Mouse (Mus musculus) heart, adult 2 months (tissue): ENCODE measurements around the gene Ptges2. TPM values are rescaled to one million over a fixed set of nuclear protein-coding genes. Genes with fewer than 3 reads are reported as not detected.
"Not testable (repeated sequence)": the region's sequence is repeated elsewhere in the genome, so short reads cannot be mapped to it uniquely, and the experiment has no call there.

Experiments used
- DNase-seq, 2 experiments: peaks; one replicate each; pipeline ENCODE4 v3.0.0; 2021
- H3K27ac ChIP-seq: fragments of 200-600 bp; 2 replicates; pipeline ENCODE4 v1.8.1; 2022
- H3K27me3 ChIP-seq: fragments of 200-500 bp; 2 replicates; pipeline ENCODE4 v1.6.1; 2012; ENCODE audit warnings: mild to moderate bottlenecking, low read length, inconsistent platforms, mixed read lengths; ENCODE audit not compliant: control insufficient read depth, insufficient read depth
- H3K36me3 ChIP-seq: fragments of 200-500 bp; 2 replicates; pipeline ENCODE4 v1.6.1; 2012; ENCODE audit warnings: low read length, inconsistent platforms; ENCODE audit not compliant: control insufficient read depth, insufficient read depth
- H3K4me1 ChIP-seq: fragments of 200-500 bp; 2 replicates; pipeline ENCODE4 v1.6.1; 2011; ENCODE audit warnings: low read length; ENCODE audit not compliant: control insufficient read depth, insufficient read depth
- H3K4me3 ChIP-seq: fragments of 200-600 bp; 2 replicates; pipeline ENCODE4 v1.8.1; 2022
- H3K79me2 ChIP-seq: fragments of 200-500 bp; replicated peaks from 2 replicates; pipeline ENCODE4 v1.6.1; 2012; ENCODE audit warnings: mild to moderate bottlenecking, inconsistent platforms, low read length, moderate library complexity, mixed read lengths; ENCODE audit not compliant: control insufficient read depth, insufficient read depth
- H3K9ac ChIP-seq: fragments of 200-500 bp; 2 replicates; pipeline ENCODE4 v1.6.1; 2012; ENCODE audit warnings: low read depth, mild to moderate bottlenecking, control low read depth, inconsistent platforms, low read length, mixed read lengths
- CTCF ChIP-seq: fragments of 200-600 bp; IDR thresholded peaks from 2 replicates; pipeline ENCODE4 v1.8.1; 2022; ENCODE audit warnings: antibody characterized with exemption, mild to moderate bottlenecking, moderate library complexity
- EP300 ChIP-seq: fragments of 200-500 bp; IDR thresholded peaks from 2 replicates; pipeline ENCODE4 v1.6.1; 2011; ENCODE audit warnings: low read depth, low read length, control low read depth; ENCODE audit not compliant: insufficient read depth
- POLR2A ChIP-seq: fragments of 200-500 bp; IDR thresholded peaks from 2 replicates; pipeline ENCODE4 v1.6.1; 2011; ENCODE audit warnings: mild to moderate bottlenecking, low read depth, low read length, control low read depth; ENCODE audit not compliant: insufficient read depth
- WGBS: fragments of 180-500 bp; shearing (Covaris S2); methylation state at CpG from one replicate; pipeline ENCODE4 v1.1.7; 2018; 5-methylcytosine and 5-hydroxymethylcytosine counted together
- intact Hi-C: fragments of 180-260 bp; cut with DNase I; formaldehyde crosslinking; loops from one replicate; pipeline ENCODE4 v1.15.1; 2025
- polyA plus RNA-seq: library from polyadenylated mRNA; depleted of rRNA; stranded (reverse); fragments of >200 nt; gene quantifications from 2 replicates; pipeline ENCODE4 v1.2.3, GENCODE M21; 2012
- total RNA-seq, 2 experiments: library from RNA; stranded (reverse); gene quantifications; 2 replicates each; pipeline ENCODE4 v1.2.3; 2021

The Ptges2 gene
- total and polyA plus RNA-seq, 3 experiments, result 58.6 to 68.8 (median 68.2) TPM

- H3K4me1 ChIP-seq, result peaks cover 1% of the 10 kb centered on the region; the same call in 1 of the 2 replicates
- no peak overlapping the region for H3K27ac ChIP-seq
- H3K79me2 ChIP-seq, result no peaks in the 10 kb centered on the region
- TF ChIP-seq POLR2A, result no peak
- H3K27me3 ChIP-seq, result peaks cover 4% of the 10 kb centered on the region
- no peaks in the 10 kb centered on the region for H3K36me3 ChIP-seq
- H3K4me3 ChIP-seq, result no peak overlapping the region
- DNase-seq, result no peak
- intact Hi-C loops, result no loop called here
- 66% methylated on average over 3 of the region's 3 CpGs for WGBS
- no peak overlapping the region for H3K9ac ChIP-seq
Measured at GRCm38 (mm10) chr2:32357710-32358109, 38.0 kb upstream of the Ptges2 start.

- Histone ChIP-seq H3K36me3 (no peaks in the 10 kb centered on the region), H3K4me1 (peaks cover 1% of the 10 kb centered on the region; the same call in 1 of the 2 replicates), H3K9ac (no peak overlapping the region), H3K4me3 (no peak overlapping the region), H3K79me2 (no peaks in the 10 kb centered on the region), H3K27ac (no peak overlapping the region), H3K27me3 (no peaks in the 10 kb centered on the region)
- no peak for DNase-seq
- intact Hi-C loops, result no loop called here
- TF ChIP-seq CTCF, result no peak
- TF ChIP-seq EP300, result no peak
- TF ChIP-seq POLR2A, result no peak
- WGBS, result 64% methylated on average over 10 of the region's 10 CpGs
Measured at GRCm38 (mm10) chr2:32358381-32358780, 37.3 kb upstream of the Ptges2 start.

GRCm38 (mm10) chr2:32360741-32361140, 35.0 kb upstream of the Ptges2 start:
- peak overlapping the region; percentile 53 for H3K9ac ChIP-seq
- peaks cover 1% of the 10 kb centered on the region; the same call in 1 of the 2 replicates for H3K4me1 ChIP-seq
- H3K4me3 ChIP-seq, result peak overlapping the region; percentile 42
- TF ChIP-seq CTCF (no peak), EP300 (0 out of 2 replicates have a peak, but pooled peaks have one; percentile 27), POLR2A (peak; percentile 71)
- 12% methylated on average over 14 of the region's 14 CpGs for WGBS
- H3K36me3 ChIP-seq, result no peaks in the 10 kb centered on the region
- peak overlapping the region; percentile 87 for H3K27ac ChIP-seq
- intact Hi-C loops, result no loop called here
- no peaks in the 10 kb centered on the region for H3K79me2 ChIP-seq
- no peaks in the 10 kb centered on the region for H3K27me3 ChIP-seq
- peak; percentile 79 to 87 for DNase-seq

- H3K36me3 ChIP-seq, result no peaks in the 10 kb centered on the region
- peak overlapping the region; percentile 87 for H3K27ac ChIP-seq
- DNase-seq, result peak; percentile 78 to 80
- H3K27me3 ChIP-seq, result no peaks in the 10 kb centered on the region
- no peaks in the 10 kb centered on the region for H3K79me2 ChIP-seq
- WGBS, result 4% methylated on average over 24 of the region's 24 CpGs
- TF ChIP-seq CTCF (peak; percentile 75), EP300 (no peak), POLR2A (peak; percentile 53; the same call in 1 of the 2 replicates)
- peaks cover 1% of the 10 kb centered on the region; the same call in 1 of the 2 replicates for H3K4me1 ChIP-seq
- peak overlapping the region; percentile 89 for H3K9ac ChIP-seq
- H3K4me3 ChIP-seq, result peak overlapping the region; percentile 42
- intact Hi-C loops, result no loop called here
Measured at GRCm38 (mm10) chr2:32361437-32361836, 34.3 kb upstream of the Ptges2 start.

- H3K27me3 ChIP-seq, intact Hi-C loops, H3K4me1 ChIP-seq, DNase-seq, H3K79me2 ChIP-seq, H3K36me3 ChIP-seq: not testable (repeated sequence)
- 21% methylated on average over 5 of the region's 5 CpGs for WGBS
- Histone ChIP-seq H3K4me3 (peak overlapping the region; percentile 65), H3K27ac (peak overlapping the region; percentile 83), H3K9ac (peak overlapping the region; percentile 77)
Measured at GRCm38 (mm10) chr2:32362274-32362673, 33.4 kb upstream of the Ptges2 start.

GRCm38 (mm10) chr2:32362817-32363340, 32.8 kb upstream of the Ptges2 start:
- peak overlapping the region; percentile 83 for H3K27ac ChIP-seq
- intact Hi-C loops, result loop anchor here (1.0 kb wide), 2 partner anchors 18 to 32 kb away; partner anchors contain the start of genes 1110008P14Rik and Ptges2
- H3K36me3 ChIP-seq, result no peaks in the 10 kb centered on the region
- TF ChIP-seq POLR2A (peak; percentile 76), EP300 (0 out of 2 replicates have a peak, but pooled peaks have one; percentile 35), CTCF (no peak)
- H3K4me1 ChIP-seq, result peaks cover 1% of the 10 kb centered on the region; the same call in 1 of the 2 replicates
- peak overlapping the region; percentile 77 for H3K9ac ChIP-seq
- no peaks in the 10 kb centered on the region for H3K79me2 ChIP-seq
- DNase-seq, result peak; percentile 95 to 98
- peak overlapping the region; percentile 65 for H3K4me3 ChIP-seq
- H3K27me3 ChIP-seq, result no peaks in the 10 kb centered on the region
- under 1% methylated on average over 53 of the region's 53 CpGs for WGBS
